Mouse (Mus musculus) liver, postnatal 0 days (tissue): ENCODE data around the gene 4930404H24Rik.

Experiments
- CTCF ChIP-seq: sonication (generic); IDR thresholded peaks from 2 replicates; pipeline ENCODE4 v1.5.1; 2016; ENCODE audit warnings: antibody characterized with exemption, low read depth
- EP300 ChIP-seq: IDR thresholded peaks from 2 replicates; pipeline ENCODE4 v1.6.1; 2016; ENCODE audit warnings: antibody characterized with exemption, low read depth, mild to moderate bottlenecking

DNA sequence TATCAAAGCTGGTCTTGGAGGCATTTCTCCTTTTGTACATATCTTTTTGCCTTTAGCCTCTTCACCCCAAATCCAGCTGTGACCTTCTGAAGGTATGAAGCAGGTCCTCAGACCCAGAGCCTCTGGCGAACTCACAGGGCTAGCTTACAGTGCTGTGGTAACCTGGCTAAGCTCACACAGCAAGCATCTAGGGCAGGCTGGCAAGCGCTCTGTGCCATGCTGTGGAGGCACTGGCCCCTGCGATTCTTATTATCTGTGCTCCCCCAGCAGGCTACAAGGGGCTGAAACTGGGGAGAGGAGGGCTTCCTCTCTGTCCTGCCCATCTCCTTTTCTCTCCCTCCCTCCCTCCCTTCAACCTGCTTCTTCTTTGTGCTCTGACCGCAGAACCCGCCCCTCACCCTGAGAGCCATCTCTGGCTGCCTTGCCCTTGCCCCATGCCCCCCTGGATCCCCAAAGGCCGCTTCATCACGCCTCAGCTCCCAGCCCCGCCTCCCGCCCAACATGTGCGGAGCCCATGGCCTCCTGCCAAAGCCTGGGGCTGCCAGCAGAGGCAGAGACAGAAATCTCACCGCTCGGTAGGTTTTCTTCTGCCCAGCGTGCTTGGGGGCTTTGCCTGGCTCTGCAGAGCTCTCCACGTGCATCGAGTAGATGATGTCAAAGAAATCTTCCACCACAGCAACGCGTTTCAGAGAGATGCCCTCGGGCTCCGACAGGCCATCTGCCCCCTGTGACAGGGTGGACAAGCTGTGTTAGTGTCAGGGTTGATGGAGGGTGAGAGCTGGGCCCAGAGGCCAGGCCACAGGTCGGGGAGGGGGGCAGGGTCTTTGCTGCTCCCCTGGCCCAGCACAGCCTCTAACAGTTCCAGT is 9.2 kb upstream of the 4930404H24Rik start:
- TF ChIP-seq CTCF (peak; percentile 26), EP300 (no peak)
